Mouse (Mus musculus) G1E (cell line): Measurements from ENCODE around the gene Rbm28. TPM values are rescaled to one million over a fixed set of nuclear protein-coding genes. Genes with fewer than 3 reads are reported as not detected.

Source experiments
- ATAC-seq: 2 replicates; pipeline ENCODE4 v1.8.0; 2016; ENCODE audit warnings: mild to moderate bottlenecking; ENCODE audit not compliant: insufficient number of reproducible peaks, poor library complexity, low FRiP score, severe bottlenecking; ENCODE audit errors: extremely low read depth
- DNase-seq: peaks from one replicate; pipeline ENCODE4 v3.0.0; 2012; ENCODE audit warnings: low spot score
- H3K27me3 ChIP-seq: 2 replicates; pipeline ENCODE4 v1.6.1; 2012; ENCODE audit warnings: mild to moderate bottlenecking, low read length, inconsistent platforms; ENCODE audit not compliant: insufficient read depth
- H3K36me3 ChIP-seq: replicated peaks from 2 replicates; pipeline ENCODE3; 2012; ENCODE audit warnings: mild to moderate bottlenecking, inconsistent platforms
- H3K4me1 ChIP-seq: 2 replicates; pipeline ENCODE4 v1.6.1; 2012; ENCODE audit warnings: low read depth, low read length, inconsistent platforms, mixed read lengths; ENCODE audit not compliant: insufficient read depth
- H3K4me3 ChIP-seq: 2 replicates; pipeline ENCODE4 v1.5.1; 2012; ENCODE audit warnings: low read depth, mild to moderate bottlenecking, inconsistent platforms, low read length, moderate library complexity, mixed read lengths
- H3K9me3 ChIP-seq: replicated peaks from 2 replicates; pipeline ENCODE4 v1.6.1; 2012; ENCODE audit warnings: inconsistent platforms
- CTCF ChIP-seq: IDR thresholded peaks from 2 replicates; pipeline ENCODE4 v1.5.1; 2012; ENCODE audit warnings: low read depth, low read length, inconsistent platforms, mixed read lengths
- GATA1 ChIP-seq: IDR thresholded peaks from 2 replicates; pipeline ENCODE4 v1.6.1; 2012; ENCODE audit warnings: borderline replicate concordance, low read length, inconsistent platforms, mixed read lengths
- GATA2 ChIP-seq: IDR thresholded peaks from 2 replicates; pipeline ENCODE4 v1.6.1; 2012; ENCODE audit warnings: low read depth, low read length, inconsistent platforms, borderline replicate concordance
- POLR2AphosphoS5 ChIP-seq: IDR thresholded peaks from 2 replicates; pipeline ENCODE4 v1.6.1; 2012; ENCODE audit warnings: low read depth, low read length, inconsistent platforms; ENCODE audit not compliant: insufficient replicate concordance
- TAL1 ChIP-seq: conservative IDR thresholded peaks from 2 replicates; pipeline ENCODE4 v1.6.1; 2012; ENCODE audit warnings: low read depth, low read length, inconsistent platforms, mixed read lengths
- polyA plus RNA-seq: library from polyadenylated mRNA; stranded (reverse); fragments of >175 nt; gene quantifications from 2 replicates; pipeline ENCODE4 v1.2.3, GENCODE M21; 2012
- total RNA-seq, 2 experiments: library from RNA; stranded (forward) in 1 of 2; stranded (reverse) in 1 of 2; fragments of 200-1000 nt in 1 of 2; fragments of >200 nt in 1 of 2; fragmentation: Nextera tagmentation in 1 of 2; gene quantifications; 2 replicates each; pipeline ENCODE4 v1.2.3; 2014 to 2017

The Rbm28 gene
- total and polyA plus RNA-seq, 3 experiments, result 19.1 to 61.0 (median 59.1) TPM

DNA sequence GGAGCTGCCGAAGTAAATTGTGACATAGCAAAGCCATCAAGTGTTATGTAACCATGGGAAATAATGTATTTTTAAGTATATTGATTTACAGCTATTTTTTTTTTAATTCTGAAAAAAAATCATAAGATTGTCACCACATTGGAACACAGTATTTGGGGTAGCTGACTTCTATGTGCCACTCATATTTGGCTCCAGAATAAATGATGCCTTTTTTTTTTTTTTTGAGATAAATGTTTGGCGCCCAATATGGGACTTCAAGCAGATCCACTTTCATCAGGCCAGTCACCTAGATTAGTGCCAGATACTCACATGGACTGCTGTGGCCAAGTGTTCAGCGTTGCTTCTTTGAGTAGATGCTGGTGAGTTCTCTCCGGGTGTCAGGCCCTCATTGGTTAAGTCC, 53.3 kb downstream of the Rbm28 start:
- Histone ChIP-seq H3K4me1 (0 out of 2 replicates have a peak, but pooled peaks cover 2% of the 10 kb centered on the region), H3K36me3 (no peaks in the 10 kb centered on the region), H3K4me3 (no peak overlapping the region), H3K27me3 (0 out of 2 replicates have a peak, but pooled peaks cover 5% of the 10 kb centered on the region), H3K9me3 (peaks cover 13% of the 10 kb centered on the region)
- no peak for TF ChIP-seq POLR2AphosphoS5
- TF ChIP-seq GATA2, result no peak
- no peak for TF ChIP-seq CTCF
- TF ChIP-seq GATA1, result no peak
- no peak for TF ChIP-seq TAL1
- DNase-seq (no peak), ATAC-seq (no peak)

DNA sequence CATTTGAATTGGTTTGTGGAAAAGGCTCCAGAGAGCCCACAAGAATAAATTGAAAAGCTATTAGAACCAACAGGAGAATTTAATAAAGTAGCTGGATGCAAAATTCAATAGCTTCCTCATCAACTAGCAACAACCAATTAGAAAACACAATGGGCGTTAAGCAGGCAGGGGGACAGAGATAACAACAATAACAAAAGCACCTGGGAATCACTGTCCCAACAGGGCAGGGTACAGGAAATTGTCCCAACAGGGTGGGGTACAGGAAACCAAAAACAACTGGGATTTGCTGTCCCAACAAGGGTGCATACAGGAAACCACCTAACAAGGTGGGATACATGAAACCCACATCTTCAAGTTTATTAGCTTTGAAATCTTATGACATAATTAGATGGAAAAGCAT, 56.4 kb downstream of the Rbm28 start:
- Histone ChIP-seq H3K9me3 (peaks cover 13% of the 10 kb centered on the region), H3K36me3 (no peaks in the 10 kb centered on the region), H3K4me1 (no peaks in the 10 kb centered on the region), H3K4me3 (no peak overlapping the region), H3K27me3 (peaks cover 13% of the 10 kb centered on the region)
- ATAC-seq (no peak), DNase-seq (no peak)
- TF ChIP-seq GATA2, result no peak
- TF ChIP-seq POLR2AphosphoS5, result no peak
- TF ChIP-seq GATA1, result no peak
- no peak for TF ChIP-seq TAL1
- no peak for TF ChIP-seq CTCF

DNA sequence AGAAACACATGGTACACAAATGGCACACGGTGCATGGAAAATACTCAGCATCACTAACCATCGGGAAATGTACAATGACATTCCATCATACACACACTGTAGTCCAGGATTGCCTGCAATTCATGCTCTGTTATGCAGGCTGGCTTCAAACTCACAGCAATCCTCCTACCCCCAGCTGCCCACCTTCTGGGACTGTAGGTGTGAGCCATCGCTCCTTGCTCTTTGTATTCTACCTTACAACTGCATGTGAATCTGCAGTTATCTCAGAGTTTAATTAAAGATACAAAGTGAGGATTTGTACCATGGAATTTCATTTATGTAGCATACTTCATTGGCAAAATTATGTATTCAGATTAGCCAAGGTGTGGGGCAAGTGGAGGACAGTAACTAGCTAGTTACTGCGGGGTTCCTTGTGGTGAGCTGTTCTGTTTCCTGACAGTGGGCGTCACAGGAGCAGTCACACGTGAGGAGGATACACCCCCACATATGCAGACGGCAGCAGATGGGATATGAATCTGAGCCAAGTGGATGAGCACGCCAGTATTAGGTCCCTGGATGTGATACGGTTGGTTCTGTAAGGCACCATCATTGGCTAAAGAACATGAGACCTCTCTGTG, 63.5 kb downstream of the Rbm28 start:
- ATAC-seq (no peak), DNase-seq (no peak)
- Histone ChIP-seq H3K4me1 (no peaks in the 10 kb centered on the region), H3K9me3 (no peaks in the 10 kb centered on the region), H3K36me3 (no peaks in the 10 kb centered on the region), H3K4me3 (no peak overlapping the region), H3K27me3 (peaks cover 8% of the 10 kb centered on the region)
- TF ChIP-seq GATA2, result no peak
- TF ChIP-seq TAL1, result no peak
- no peak for TF ChIP-seq GATA1
- no peak for TF ChIP-seq CTCF

DNA sequence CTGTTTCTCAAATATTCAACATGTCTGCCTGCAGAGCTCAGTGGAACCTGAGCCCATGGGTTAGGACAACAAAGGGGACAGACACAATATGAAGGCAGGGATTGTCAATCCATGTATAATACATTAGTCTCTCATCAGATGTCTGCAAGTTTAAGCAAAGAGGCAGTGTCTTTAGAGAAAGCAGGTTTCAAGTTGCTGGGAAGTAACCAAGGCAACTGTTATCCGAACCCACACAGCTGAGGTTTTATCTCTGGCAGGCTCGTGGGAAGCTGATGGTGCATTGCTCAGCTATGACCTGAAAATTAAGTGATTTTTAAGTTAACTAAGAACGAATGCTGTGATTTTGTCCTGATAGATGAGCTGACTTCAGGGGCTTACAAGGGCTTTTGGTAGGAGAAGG, 64.4 kb downstream of the Rbm28 start:
- no peak for DNase-seq
- Histone ChIP-seq H3K4me1 (no peaks in the 10 kb centered on the region), H3K4me3 (no peak overlapping the region), H3K27me3 (peaks cover 3% of the 10 kb centered on the region), H3K36me3 (no peaks in the 10 kb centered on the region), H3K9me3 (no peaks in the 10 kb centered on the region)
- no peak for ATAC-seq
- TF ChIP-seq CTCF, result no peak
- TF ChIP-seq GATA2, result no peak
- TF ChIP-seq GATA1, result no peak
- TF ChIP-seq TAL1, result no peak
- TF ChIP-seq POLR2AphosphoS5, result no peak

DNA sequence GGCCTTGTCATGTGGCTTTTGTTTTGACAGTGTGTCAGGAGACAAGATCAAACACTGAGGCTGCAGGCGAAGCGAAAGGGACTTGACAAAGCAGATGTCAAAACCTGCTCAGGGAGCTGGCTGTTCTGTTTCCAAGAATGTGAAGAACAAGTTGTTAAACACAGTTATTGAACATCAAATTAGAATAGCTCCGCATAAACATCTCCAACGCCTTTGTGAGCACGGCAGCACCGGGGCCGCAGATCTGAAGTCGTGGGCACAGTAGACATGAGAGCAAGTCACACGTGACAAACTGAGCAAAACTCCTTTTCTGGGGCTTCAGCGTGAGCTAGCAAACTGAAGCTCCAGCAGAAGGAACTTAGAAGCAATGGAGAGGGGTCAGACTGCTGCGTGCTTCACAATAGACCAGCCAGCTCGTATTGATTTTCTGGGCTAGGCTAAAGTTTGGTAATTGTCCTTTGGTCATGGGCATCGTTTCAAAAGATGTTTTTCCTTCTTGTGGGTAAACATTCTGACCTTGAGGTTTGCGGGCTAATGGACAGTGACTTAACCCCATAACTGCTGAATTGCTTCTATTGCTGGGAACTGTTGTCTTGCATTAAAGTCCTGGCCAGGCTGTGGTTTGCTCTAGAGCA, 65.2 kb downstream of the Rbm28 start:
- Histone ChIP-seq H3K4me3 (no peak overlapping the region), H3K4me1 (no peaks in the 10 kb centered on the region), H3K9me3 (no peaks in the 10 kb centered on the region), H3K27me3 (no peaks in the 10 kb centered on the region; the same call in 1 of the 2 replicates), H3K36me3 (no peaks in the 10 kb centered on the region)
- no peak for DNase-seq
- TF ChIP-seq TAL1 (no peak), CTCF (no peak), GATA1 (no peak), GATA2 (no peak), POLR2AphosphoS5 (no peak)
- no peak for ATAC-seq

DNA sequence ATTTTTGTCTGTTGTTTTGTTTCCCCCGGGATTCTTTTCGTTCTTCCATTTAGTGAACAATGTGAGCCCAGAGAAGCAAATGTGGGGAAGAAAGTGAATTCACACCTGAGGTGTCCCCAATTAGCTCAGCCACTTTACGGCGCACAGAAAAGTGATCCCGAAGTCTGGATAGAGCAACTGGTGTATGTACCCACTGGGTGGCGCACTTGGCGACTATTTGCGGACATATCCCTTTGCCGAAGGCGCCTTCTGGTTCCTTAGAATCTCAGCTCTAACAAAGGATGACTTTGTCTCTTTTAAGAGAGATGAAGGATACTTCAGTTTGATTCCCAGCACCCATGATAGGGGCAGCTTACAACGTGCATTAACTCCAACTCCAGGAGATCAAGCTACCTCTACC, 71.9 kb downstream of the Rbm28 start:
- ATAC-seq, result no peak
- TF ChIP-seq TAL1, result no peak
- no peak for TF ChIP-seq POLR2AphosphoS5
- TF ChIP-seq GATA2, result no peak
- TF ChIP-seq CTCF, result no peak
- TF ChIP-seq GATA1, result no peak

DNA sequence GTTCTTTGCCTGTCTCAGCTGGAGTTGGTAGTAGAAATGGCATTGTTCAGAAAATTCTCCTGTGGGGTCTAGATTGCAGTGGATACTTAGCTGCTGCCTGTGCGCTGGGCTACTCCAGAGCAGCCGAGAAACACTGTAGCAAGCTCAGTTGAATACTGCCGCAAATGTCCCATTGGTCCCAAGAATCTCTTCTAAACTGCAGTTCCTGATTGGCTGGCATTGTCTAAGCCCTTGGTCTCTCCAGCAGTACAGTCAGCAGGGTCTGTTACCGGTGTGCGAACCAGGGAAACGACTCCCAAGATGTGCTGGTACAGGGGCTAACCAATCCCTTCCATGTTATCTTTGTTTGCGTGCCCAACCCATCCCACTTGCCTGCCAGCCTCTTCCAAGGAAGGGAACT, 72.6 kb downstream of the Rbm28 start:
- Histone ChIP-seq H3K27me3 (peaks cover 3% of the 10 kb centered on the region; the same call in 1 of the 2 replicates), H3K4me3 (no peak overlapping the region), H3K4me1 (no peaks in the 10 kb centered on the region), H3K9me3 (no peaks in the 10 kb centered on the region), H3K36me3 (no peaks in the 10 kb centered on the region)
- no peak for ATAC-seq
- no peak for TF ChIP-seq GATA2
- no peak for TF ChIP-seq CTCF
- TF ChIP-seq TAL1, result no peak
- TF ChIP-seq GATA1, result no peak
- TF ChIP-seq POLR2AphosphoS5, result no peak
- DNase-seq, result no peak

More for the DNA sequence above, 71.9 kb downstream of the Rbm28 start:
- Histone ChIP-seq H3K36me3 (no peaks in the 10 kb centered on the region), H3K27me3 (peaks cover 1% of the 10 kb centered on the region; the same call in 1 of the 2 replicates), H3K4me1 (no peaks in the 10 kb centered on the region), H3K4me3 (no peak overlapping the region), H3K9me3 (no peaks in the 10 kb centered on the region)
- DNase-seq, result no peak
